Mouse (Mus musculus): Measurements from ENCODE around the gene Atp6v0e. TPM values are rescaled to one million over a fixed set of nuclear protein-coding genes. Genes with fewer than 3 reads are reported as not detected.

The Atp6v0e gene
- polyA plus RNA-seq, 1 experiment from 2014 or later = 136 TPM

- ATAC-seq (ENCODE audit: low read depth) = peak; percentile 28; the same call in 1 of the 2 replicates
- Histone ChIP-seq H3K9ac (ENCODE audit: low read depth, low read length) (peak overlapping the region; percentile 5), H3K4me1 (ENCODE audit: control insufficient read depth, low read depth, low read length) (peaks cover 59% of the 10 kb centered on the region), H3K4me3 (ENCODE audit: low read depth, low read length) (no peak overlapping the region), H3K27me3 (ENCODE audit: control insufficient read depth, insufficient read depth, low read depth, low read length) (no peaks in the 10 kb centered on the region), H3K36me3 (ENCODE audit: control insufficient read depth, insufficient read depth) (no peaks in the 10 kb centered on the region), H3K9me3 (replicated peaks; ENCODE audit: control insufficient read depth, low read length) (no peaks in the 10 kb centered on the region), H3K4me2 (ENCODE audit: low read depth, low read length) (peak overlapping the region; percentile 37), H3K27ac (ENCODE audit: low read length) (peak overlapping the region; percentile 74)
- WGBS (ENCODE audit: insufficient replicate concordance) = 16% methylated on average over 6 of the region's 6 CpGs
Measured at GRCm38 (mm10) chr17:26710049-26710448, 47.0 kb downstream of the Atp6v0e start.

GRCm38 (mm10) chr17:26715271-26715758 is 52.3 kb downstream of the Atp6v0e start, which contains the start of gene Crebrf:
Gene Crebrf (plus strand): TSS chr17:26715650.
- WGBS (ENCODE audit: insufficient replicate concordance) = under 1% methylated on average over 41 of the region's 41 CpGs
- peak; percentile 69 for ATAC-seq (ENCODE audit: low read depth)

GRCm38 (mm10) chr17:26715916-26716717 is 53.1 kb downstream of the Atp6v0e start:
- Histone ChIP-seq H3K4me3 (ENCODE audit: low read depth, low read length) (peak overlapping the region; percentile 96), H3K9me3 (replicated peaks; ENCODE audit: control insufficient read depth, low read length) (no peaks in the 10 kb centered on the region), H3K4me2 (ENCODE audit: low read depth, low read length) (peak overlapping the region; percentile 91), H3K27ac (ENCODE audit: low read length) (peak overlapping the region; percentile 97), H3K4me1 (ENCODE audit: control insufficient read depth, low read depth, low read length) (peaks cover 19% of the 10 kb centered on the region), H3K27me3 (ENCODE audit: control insufficient read depth, insufficient read depth, low read depth, low read length) (no peaks in the 10 kb centered on the region), H3K9ac (ENCODE audit: low read depth, low read length) (peak overlapping the region; percentile 84), H3K36me3 (ENCODE audit: control insufficient read depth, insufficient read depth) (no peaks in the 10 kb centered on the region)
- peak; percentile 95 for ATAC-seq (ENCODE audit: low read depth)
- 0% methylated on average over 70 of the region's 75 CpGs for WGBS (ENCODE audit: insufficient replicate concordance)

More at GRCm38 (mm10) chr17:26715271-26715758, 52.3 kb downstream of the Atp6v0e start, which contains the start of gene Crebrf:
- H3K27me3 ChIP-seq (ENCODE audit: control insufficient read depth, insufficient read depth, low read depth, low read length) = no peaks in the 10 kb centered on the region
- no peaks in the 10 kb centered on the region for H3K9me3 ChIP-seq (replicated peaks; ENCODE audit: control insufficient read depth, low read length)
- H3K4me2 ChIP-seq (ENCODE audit: low read depth, low read length) = peak within 1 kb of the TSS; percentile 91
- peak within 1 kb of the TSS; percentile 84 for H3K9ac ChIP-seq (ENCODE audit: low read depth, low read length)
- peak within 1 kb of the TSS; percentile 97 for H3K27ac ChIP-seq (ENCODE audit: low read length)
- H3K4me1 ChIP-seq (ENCODE audit: control insufficient read depth, low read depth, low read length) = peaks cover 22% of the 10 kb centered on the region
- peak within 1 kb of the TSS; percentile 96 for H3K4me3 ChIP-seq (ENCODE audit: low read depth, low read length)
- no peaks in the 10 kb centered on the region for H3K36me3 ChIP-seq (ENCODE audit: control insufficient read depth, insufficient read depth)

GRCm38 (mm10) chr17:26717868-26718267 is 54.8 kb downstream of the Atp6v0e start:
- no peak for ATAC-seq (ENCODE audit: low read depth)
- Histone ChIP-seq H3K9ac (ENCODE audit: low read depth, low read length) (no peak overlapping the region), H3K36me3 (ENCODE audit: control insufficient read depth, insufficient read depth) (no peaks in the 10 kb centered on the region), H3K4me1 (ENCODE audit: control insufficient read depth, low read depth, low read length) (peaks cover 27% of the 10 kb centered on the region), H3K4me2 (ENCODE audit: low read depth, low read length) (no peak overlapping the region), H3K4me3 (ENCODE audit: low read depth, low read length) (no peak overlapping the region), H3K27ac (ENCODE audit: low read length) (no peak overlapping the region), H3K27me3 (ENCODE audit: control insufficient read depth, insufficient read depth, low read depth, low read length) (no peaks in the 10 kb centered on the region), H3K9me3 (replicated peaks; ENCODE audit: control insufficient read depth, low read length) (no peaks in the 10 kb centered on the region)
- 62% methylated on average over 2 of the region's 2 CpGs for WGBS (ENCODE audit: insufficient replicate concordance)

- peaks cover 29% of the 10 kb centered on the region for H3K4me1 ChIP-seq (ENCODE audit: control insufficient read depth, low read depth, low read length)
- H3K9ac ChIP-seq (ENCODE audit: low read depth, low read length) = no peak overlapping the region
- no peak for ATAC-seq (ENCODE audit: low read depth)
- no peak overlapping the region for H3K4me2 ChIP-seq (ENCODE audit: low read depth, low read length)
- H3K36me3 ChIP-seq (ENCODE audit: control insufficient read depth, insufficient read depth) = no peaks in the 10 kb centered on the region
- no peaks in the 10 kb centered on the region for H3K27me3 ChIP-seq (ENCODE audit: control insufficient read depth, insufficient read depth, low read depth, low read length)
- no peak overlapping the region for H3K4me3 ChIP-seq (ENCODE audit: low read depth, low read length)
- H3K27ac ChIP-seq (ENCODE audit: low read length) = no peak overlapping the region
- no peaks in the 10 kb centered on the region for H3K9me3 ChIP-seq (replicated peaks; ENCODE audit: control insufficient read depth, low read length)
Measured at GRCm38 (mm10) chr17:26719405-26719804, 56.4 kb downstream of the Atp6v0e start.

- peak overlapping the region; percentile 15; the same call in 1 of the 2 replicates for H3K9ac ChIP-seq (ENCODE audit: low read depth, low read length)
- H3K36me3 ChIP-seq (ENCODE audit: control insufficient read depth, insufficient read depth) = no peaks in the 10 kb centered on the region
- no peaks in the 10 kb centered on the region for H3K27me3 ChIP-seq (ENCODE audit: control insufficient read depth, insufficient read depth, low read depth, low read length)
- H3K27ac ChIP-seq (ENCODE audit: low read length) = 0 out of 2 replicates have a peak overlapping the region, but pooled peaks have one; percentile 43
- H3K4me2 ChIP-seq (ENCODE audit: low read depth, low read length) = 0 out of 2 replicates have a peak overlapping the region, but pooled peaks have one; percentile 4
- H3K4me1 ChIP-seq (ENCODE audit: control insufficient read depth, low read depth, low read length) = peaks cover 30% of the 10 kb centered on the region
- no peak overlapping the region for H3K4me3 ChIP-seq (ENCODE audit: low read depth, low read length)
- ATAC-seq (ENCODE audit: low read depth) = peak; percentile 62
- H3K9me3 ChIP-seq (replicated peaks; ENCODE audit: control insufficient read depth, low read length) = no peaks in the 10 kb centered on the region
- 17% methylated on average over 2 of the region's 2 CpGs for WGBS (ENCODE audit: insufficient replicate concordance)
Measured at GRCm38 (mm10) chr17:26721802-26722201, 58.8 kb downstream of the Atp6v0e start.

GRCm38 (mm10) chr17:26724790-26725189 is 61.8 kb downstream of the Atp6v0e start:
- Histone ChIP-seq H3K9me3 (replicated peaks; ENCODE audit: control insufficient read depth, low read length) (no peaks in the 10 kb centered on the region), H3K4me3 (ENCODE audit: low read depth, low read length) (no peak overlapping the region), H3K9ac (ENCODE audit: low read depth, low read length) (no peak overlapping the region), H3K4me2 (ENCODE audit: low read depth, low read length) (no peak overlapping the region), H3K4me1 (ENCODE audit: control insufficient read depth, low read depth, low read length) (peaks cover 27% of the 10 kb centered on the region), H3K36me3 (ENCODE audit: control insufficient read depth, insufficient read depth) (no peaks in the 10 kb centered on the region), H3K27ac (ENCODE audit: low read length) (peak overlapping the region; percentile 2; the same call in 1 of the 2 replicates), H3K27me3 (ENCODE audit: control insufficient read depth, insufficient read depth, low read depth, low read length) (no peaks in the 10 kb centered on the region)
- ATAC-seq (ENCODE audit: low read depth) = peak; percentile 54
- WGBS (ENCODE audit: insufficient replicate concordance) = 13% methylated on average over 1 of the region's 1 CpGs

- WGBS (ENCODE audit: insufficient replicate concordance) = 64% methylated on average over 1 of the region's 1 CpGs
- H3K9ac ChIP-seq (ENCODE audit: low read depth, low read length) = no peak overlapping the region
- no peaks in the 10 kb centered on the region for H3K36me3 ChIP-seq (ENCODE audit: control insufficient read depth, insufficient read depth)
- H3K9me3 ChIP-seq (replicated peaks; ENCODE audit: control insufficient read depth, low read length) = no peaks in the 10 kb centered on the region
- ATAC-seq (ENCODE audit: low read depth) = no peak
- H3K4me3 ChIP-seq (ENCODE audit: low read depth, low read length) = no peak overlapping the region
- H3K4me1 ChIP-seq (ENCODE audit: control insufficient read depth, low read depth, low read length) = peaks cover 17% of the 10 kb centered on the region
- no peak overlapping the region for H3K27ac ChIP-seq (ENCODE audit: low read length)
- H3K27me3 ChIP-seq (ENCODE audit: control insufficient read depth, insufficient read depth, low read depth, low read length) = no peaks in the 10 kb centered on the region
- H3K4me2 ChIP-seq (ENCODE audit: low read depth, low read length) = no peak overlapping the region
Measured at GRCm38 (mm10) chr17:26726674-26727073, 63.6 kb downstream of the Atp6v0e start.

All from liver, embryonic 16.5 days (tissue).